Mouse (Mus musculus) neural tube, postnatal 0 days (tissue): ENCODE measurements around the gene G6pd2. TPM values are rescaled to one million over a fixed set of nuclear protein-coding genes. Genes with fewer than 3 reads are reported as not detected.

Experiments used
- polyA plus RNA-seq: library from polyadenylated mRNA; unstranded; fragments of >200 nt; fragmentation: Nextera tagmentation; extraction: Ambion mirVana; gene quantifications from 2 replicates; pipeline ENCODE4 v1.2.1, GENCODE M21; 2015

Gene G6pd2
- not detected in 2 replicates for polyA plus RNA-seq

DNA sequence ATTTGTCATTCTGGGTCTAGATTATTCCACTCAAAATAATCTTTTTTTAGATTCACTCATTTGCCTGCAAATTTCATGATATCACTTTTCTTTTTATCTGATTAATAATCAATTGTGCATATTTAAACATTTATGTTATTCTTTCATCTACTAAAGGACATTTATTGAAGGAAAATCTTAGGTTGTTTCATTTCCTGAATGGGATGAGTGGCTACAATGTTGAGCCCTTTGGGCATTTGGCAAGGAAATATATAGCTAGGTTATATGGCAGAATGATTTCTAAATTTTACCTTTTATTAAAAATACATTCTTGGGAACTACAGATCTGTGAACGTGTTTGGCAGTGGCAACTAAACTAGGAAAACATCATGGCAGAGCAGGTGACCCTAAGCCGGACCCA, at the start of gene G6pd2:
Gene G6pd2, plus strand, starts transcription at position 301 of the 400 bp plus-strand sequence.

